In the genomic region with DNA sequence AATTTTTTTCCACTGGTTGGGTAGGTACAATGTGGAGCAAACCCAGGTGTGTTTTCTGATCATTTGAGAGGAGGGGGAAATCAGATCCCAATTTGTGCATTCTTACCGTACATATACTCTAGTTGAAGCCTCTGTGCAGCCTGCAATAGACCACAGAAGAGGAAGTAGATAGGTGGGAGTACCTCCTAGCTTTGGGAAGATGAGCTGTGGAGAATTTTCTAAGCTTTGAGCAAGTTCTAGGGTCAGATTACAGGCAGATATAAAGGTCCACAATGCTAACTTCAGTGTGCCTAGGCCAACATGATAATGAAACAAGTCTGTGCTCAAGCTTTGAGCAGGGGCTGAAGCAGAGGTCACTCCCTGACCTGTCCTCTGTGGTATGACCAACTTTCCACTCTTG, we compare ENCODE assay signal across 21 mouse cellular contexts.
"Had no signal": no experiment of that assay in that cellular context is flagged by ENCODE, and none has a peak within 500 bp of the region (broad histone marks: within the 10 kb centered on the region; RNA-seq: fewer than 3 reads in every experiment).

No protein-coding gene starts in this region.

- H3K4me1 ChIP-seq: midbrain, embryonic 10.5 days; midbrain, embryonic 12.5 days; neural tube, embryonic 13.5 days; neural tube, embryonic 15.5 days had no signal

- H3K9ac ChIP-seq: lung, embryonic 15.5 days; midbrain, embryonic 12.5 days; neural tube, embryonic 13.5 days; neural tube, embryonic 15.5 days had no signal

- ATAC-seq: lung, postnatal 0 days; midbrain, embryonic 16.5 days had no signal

- H3K4me2 ChIP-seq: lung, embryonic 15.5 days; midbrain, embryonic 12.5 days; neural tube, embryonic 13.5 days; neural tube, embryonic 15.5 days had no signal

- H3K9me3 ChIP-seq: lung, embryonic 15.5 days; midbrain, embryonic 10.5 days; midbrain, embryonic 12.5 days; neural tube, embryonic 13.5 days; neural tube, embryonic 15.5 days had no signal

- H3K36me3 ChIP-seq: lung, embryonic 15.5 days; midbrain, embryonic 10.5 days; midbrain, embryonic 12.5 days; neural tube, embryonic 13.5 days; neural tube, embryonic 15.5 days had no signal

- H3K27ac ChIP-seq: lung, embryonic 15.5 days; macrophage; midbrain, embryonic 10.5 days; midbrain, embryonic 12.5 days; neural tube, embryonic 13.5 days; neural tube, embryonic 15.5 days had no signal

- H3K4me3 ChIP-seq: lung, embryonic 15.5 days; midbrain, embryonic 10.5 days; midbrain, embryonic 12.5 days; myocyte; neural tube, embryonic 13.5 days; neural tube, embryonic 15.5 days had no signal

- DNase-seq: lung, adult 2 months; lung, postnatal 14 days; lung, postnatal 36 days; midbrain, embryonic 14.5 days; retina, postnatal 1 day; right cerebral cortex, adult 18-20 months; right cerebral cortex, postnatal 25 days; right cerebral cortex, postnatal 4 days; spleen, adult 18-20 months; thymus, adult 18-20 months; thymus, postnatal 14 days; thymus, postnatal 36 days had no signal
